ENCODE assay signal across 29 mouse cellular contexts in genomic region chr6:124874348-124874747, GRCm38 (mm10). TPM values are rescaled to one million over a fixed set of nuclear protein-coding genes. Genes with fewer than 3 reads are reported as not detected.
"Had no signal": no experiment of that assay in that cellular context is flagged by ENCODE, and none has a peak within 500 bp of the region (broad histone marks: within the 10 kb centered on the region; RNA-seq: fewer than 3 reads in every experiment).

No protein-coding gene starts in this region.

- H3K9me3 ChIP-seq: heart, embryonic 13.5 days; heart, embryonic 15.5 days; hindbrain, embryonic 13.5 days; hindbrain, embryonic 15.5 days; kidney, embryonic 15.5 days; limb, embryonic 13.5 days; limb, embryonic 15.5 days; liver, embryonic 12.5 days had no signal

- H3K9ac ChIP-seq: heart, embryonic 13.5 days; heart, embryonic 15.5 days; hindbrain, embryonic 13.5 days; hindbrain, embryonic 15.5 days; kidney, embryonic 15.5 days; limb, embryonic 13.5 days; limb, embryonic 15.5 days; liver, embryonic 12.5 days had no signal

- H3K27ac ChIP-seq: gastrocnemius, adult 2 months; heart, adult 2 months; heart, embryonic 13.5 days; heart, embryonic 15.5 days; hindbrain, embryonic 13.5 days; hindbrain, embryonic 15.5 days; hindbrain, postnatal 0 days; kidney, embryonic 15.5 days; kidney, postnatal 0 days; layer of hippocampus, adult 2 months; limb, embryonic 13.5 days; limb, embryonic 15.5 days; liver, embryonic 12.5 days had no signal

- H3K4me1 ChIP-seq: heart, embryonic 13.5 days; heart, embryonic 15.5 days; hindbrain, embryonic 13.5 days; hindbrain, embryonic 15.5 days; kidney, embryonic 15.5 days; limb, embryonic 13.5 days; limb, embryonic 15.5 days; liver, embryonic 12.5 days had no signal

- H3K27me3 ChIP-seq: heart, embryonic 13.5 days; heart, embryonic 15.5 days; hindbrain, embryonic 15.5 days; kidney, embryonic 15.5 days; limb, embryonic 13.5 days; limb, embryonic 15.5 days had no signal

- DNase-seq: gastrocnemius, adult 2 months; gastrocnemius, postnatal 10 days; gastrocnemius, postnatal 25 days; heart, adult 11 months; heart, adult 2 months; heart, postnatal 14 days; heart, postnatal 36 days; kidney, adult 11 months; kidney, adult 2 months; kidney, adult 9 months; kidney, postnatal 14 days; kidney, postnatal 36 days; left cerebral cortex, postnatal 4 days had no signal

- H3K36me3 ChIP-seq: heart, embryonic 13.5 days; heart, embryonic 15.5 days; hindbrain, embryonic 13.5 days; hindbrain, embryonic 15.5 days; kidney, embryonic 15.5 days; limb, embryonic 13.5 days; limb, embryonic 15.5 days; liver, embryonic 12.5 days had no signal

- H3K4me2 ChIP-seq: heart, embryonic 11.5 days; heart, embryonic 13.5 days; heart, embryonic 15.5 days; hindbrain, embryonic 13.5 days; hindbrain, embryonic 15.5 days; kidney, embryonic 15.5 days; limb, embryonic 13.5 days; limb, embryonic 15.5 days; liver, embryonic 12.5 days had no signal

- ATAC-seq: hindbrain, postnatal 0 days; intestine, embryonic 16.5 days; liver, embryonic 12.5 days had no signal

- H3K4me3 ChIP-seq: gastrocnemius, adult 2 months; heart, adult 2 months; heart, embryonic 13.5 days; heart, embryonic 15.5 days; hindbrain, embryonic 13.5 days; hindbrain, embryonic 15.5 days; kidney, embryonic 15.5 days; layer of hippocampus, adult 2 months; limb, embryonic 13.5 days; limb, embryonic 15.5 days; liver, embryonic 12.5 days had no signal

RNA-seq across cellular contexts. Expression of gene Gpr162, which starts 10.6 kb away (rescaled TPM):
- total RNA-seq: gastrocnemius, adult 2 months had no signal

RNA-seq across cellular contexts. Expression of gene Cd4, which starts 13.7 kb away (rescaled TPM):
- total RNA-seq: gastrocnemius, adult 2 months had no signal
- polyA plus RNA-seq: heart, embryonic 11.5 days; heart, embryonic 13.5 days; limb, embryonic 11.5 days had no signal

RNA-seq across cellular contexts. Expression of gene Gnb3, which starts 34.3 kb away (rescaled TPM):
- total RNA-seq: hematopoietic stem cell, adult 5-6 weeks; liver, adult 2 months had no signal
- polyA plus RNA-seq: liver, adult 2 months had no signal
